Mouse (Mus musculus) neural tube, embryonic 15.5 days (tissue): Measurements from ENCODE around the gene Iqschfp. TPM values are rescaled to one million over a fixed set of nuclear protein-coding genes. Genes with fewer than 3 reads are reported as not detected.

Experiments used
- ATAC-seq: fragments of 200-750 bp; cut with Nextera tagmentation; 2 replicates; pipeline ENCODE4 v1.8.0; 2017; ENCODE audit warnings: mild to moderate bottlenecking, moderate TSS enrichment, moderate library complexity; ENCODE audit not compliant: low FRiP score
- H3K27ac ChIP-seq: fragments of 300-500 bp; sonication (generic); replicated peaks from 2 replicates; pipeline ENCODE4 v1.5.1; 2015; ENCODE audit warnings: mild to moderate bottlenecking, inconsistent platforms
- H3K27me3 ChIP-seq: fragments of 300-500 bp; sonication (generic); replicated peaks from 2 replicates; pipeline ENCODE4 v1.6.1; 2015; ENCODE audit warnings: inconsistent platforms
- H3K36me3 ChIP-seq: fragments of 300-500 bp; sonication (generic); 2 replicates; pipeline ENCODE4 v1.6.1; 2015; ENCODE audit warnings: inconsistent platforms
- H3K4me1 ChIP-seq: fragments of 300-500 bp; sonication (generic); 2 replicates; pipeline ENCODE4 v1.6.1; 2015; ENCODE audit warnings: inconsistent platforms
- H3K4me2 ChIP-seq: fragments of 300-500 bp; sonication (generic); 2 replicates; pipeline ENCODE4 v1.6.1; 2015; ENCODE audit warnings: inconsistent platforms, mild to moderate bottlenecking, moderate library complexity
- H3K4me3 ChIP-seq: fragments of 300-500 bp; sonication (generic); replicated peaks from 2 replicates; pipeline ENCODE4 v1.5.1; 2015; ENCODE audit warnings: mild to moderate bottlenecking, inconsistent platforms
- H3K9ac ChIP-seq: fragments of 300-500 bp; sonication (generic); replicated peaks from 2 replicates; pipeline ENCODE4 v1.6.1; 2015; ENCODE audit warnings: mild to moderate bottlenecking, inconsistent platforms
- H3K9me3 ChIP-seq: fragments of 300-500 bp; sonication (generic); replicated peaks from 2 replicates; pipeline ENCODE4 v1.6.1; 2016; ENCODE audit warnings: inconsistent platforms
- WGBS: fragments of 180-500 bp; shearing (Covaris S2); methylation state at CpG from one replicate; pipeline ENCODE4 v1.1.7; 2015; ENCODE audit warnings: mixed read lengths; 5-methylcytosine and 5-hydroxymethylcytosine counted together
- polyA plus RNA-seq: library from polyadenylated mRNA; unstranded; fragments of >200 nt; fragmentation: Nextera tagmentation; extraction: Ambion mirVana; gene quantifications from 2 replicates; pipeline ENCODE4 v1.2.1, GENCODE M21; 2015

The Iqschfp gene
- polyA plus RNA-seq, 1 experiment from 2014 or later, result 7.2 TPM

DNA sequence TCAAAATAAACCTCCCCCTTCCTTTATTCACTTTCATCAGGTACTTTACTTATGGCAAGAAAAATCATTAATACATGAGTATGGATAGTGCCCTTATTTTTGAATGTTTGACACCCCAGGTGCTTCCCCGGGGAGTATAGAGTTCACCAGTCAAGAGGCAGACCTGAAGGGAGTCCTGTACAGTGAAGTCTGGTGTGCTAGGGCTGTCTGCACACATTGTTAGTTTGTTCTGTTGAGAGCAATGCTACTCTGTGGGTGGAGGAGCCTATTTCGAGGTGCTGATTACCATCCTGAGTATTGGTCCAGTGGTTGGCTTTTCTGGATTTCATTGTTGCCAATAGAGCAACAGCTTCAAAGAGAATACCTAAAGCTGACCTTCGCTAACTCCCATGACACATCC, 26.1 kb downstream of the Iqschfp start:
- Histone ChIP-seq H3K9ac (no peak overlapping the region), H3K27me3 (no peaks in the 10 kb centered on the region), H3K4me1 (no peaks in the 10 kb centered on the region), H3K4me2 (no peak overlapping the region), H3K27ac (no peak overlapping the region), H3K4me3 (no peak overlapping the region), H3K36me3 (no peaks in the 10 kb centered on the region), H3K9me3 (no peaks in the 10 kb centered on the region)
- WGBS, result 88% methylated on average over 3 of the region's 3 CpGs
- ATAC-seq, result no peak

DNA sequence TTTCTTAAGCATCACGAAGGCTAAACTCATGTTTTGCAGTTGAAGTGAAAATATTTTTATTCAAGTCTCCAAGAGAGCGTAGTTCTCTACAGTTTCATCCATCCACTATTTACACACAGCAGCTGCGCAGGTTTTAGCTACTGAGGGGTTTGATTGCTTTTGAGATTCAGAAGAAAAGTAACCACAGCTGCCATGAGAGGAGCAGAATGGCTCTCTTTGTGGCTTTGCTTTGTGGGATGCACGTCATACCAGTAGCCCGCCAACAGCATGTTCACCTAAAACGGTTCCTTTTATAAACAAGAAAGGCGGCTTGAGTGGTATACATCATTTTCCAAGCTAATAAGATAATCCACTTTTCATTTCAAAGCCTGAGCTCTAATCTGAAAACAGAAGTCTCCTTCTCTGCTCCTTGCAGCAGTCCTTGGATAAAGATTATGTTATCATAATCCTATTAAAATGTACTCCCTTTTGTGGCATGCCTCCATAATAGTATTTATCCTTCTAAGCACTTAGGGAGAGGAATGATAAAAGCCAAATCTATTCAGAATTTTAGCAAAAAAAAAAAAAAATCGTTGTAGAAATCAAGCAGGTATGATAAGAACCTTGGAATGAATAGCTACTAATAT, 26.7 kb downstream of the Iqschfp start:
- H3K4me3 ChIP-seq, result no peak overlapping the region
- no peaks in the 10 kb centered on the region for H3K4me1 ChIP-seq
- no peak overlapping the region for H3K27ac ChIP-seq
- H3K4me2 ChIP-seq, result no peak overlapping the region
- H3K9ac ChIP-seq, result no peak overlapping the region
- ATAC-seq, result no peak
- whole genome bisulfite sequencing, result 79% methylated on average over 8 of the region's 8 CpGs
- no peaks in the 10 kb centered on the region for H3K36me3 ChIP-seq
- H3K27me3 ChIP-seq, result no peaks in the 10 kb centered on the region
- H3K9me3 ChIP-seq, result no peaks in the 10 kb centered on the region

DNA sequence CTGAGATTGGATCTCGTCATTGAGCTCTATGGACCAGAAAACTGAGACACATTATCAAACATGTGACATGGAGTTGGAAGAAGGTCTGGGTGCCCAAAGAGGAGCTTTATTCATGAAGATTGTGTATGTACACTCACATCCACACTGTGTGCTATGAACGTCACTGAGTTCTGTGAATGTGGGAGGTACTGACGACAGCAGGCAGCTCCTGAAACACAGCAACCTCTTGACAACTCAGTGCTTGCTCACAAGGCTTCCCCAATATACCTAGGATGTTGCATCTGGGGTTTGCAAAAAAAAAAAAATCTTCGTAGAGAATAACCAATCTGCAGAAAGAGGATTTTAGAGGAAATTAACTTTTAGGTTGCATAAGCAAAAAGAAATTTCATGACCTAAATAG, 31.1 kb downstream of the Iqschfp start:
- no peak overlapping the region for H3K27ac ChIP-seq
- H3K9ac ChIP-seq, result no peak overlapping the region
- H3K9me3 ChIP-seq, result no peaks in the 10 kb centered on the region
- no peaks in the 10 kb centered on the region for H3K4me1 ChIP-seq
- WGBS, result 84% methylated on average over 4 of the region's 4 CpGs
- no peak for ATAC-seq
- H3K4me3 ChIP-seq, result no peak overlapping the region
- no peaks in the 10 kb centered on the region for H3K27me3 ChIP-seq
- no peaks in the 10 kb centered on the region for H3K36me3 ChIP-seq
- H3K4me2 ChIP-seq, result no peak overlapping the region

DNA sequence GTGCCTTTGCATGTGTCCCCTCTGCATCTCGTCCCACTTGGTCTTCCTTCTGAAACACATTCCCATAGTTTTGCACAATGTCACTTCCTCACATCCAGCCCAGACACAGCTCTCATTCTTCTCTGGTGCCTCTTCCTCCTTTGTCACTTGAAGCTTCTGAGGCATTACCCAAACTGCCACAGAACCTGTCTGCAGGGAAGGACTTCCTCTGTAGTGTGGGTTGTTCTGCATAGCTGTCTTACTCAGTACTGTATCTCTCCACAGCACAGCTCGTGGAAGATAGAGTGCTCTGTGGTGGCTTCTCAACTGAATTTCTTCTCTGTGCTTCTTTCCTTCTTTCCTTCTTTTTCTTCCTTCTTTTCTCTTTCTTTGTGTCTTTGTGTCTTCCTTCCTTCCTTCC, 33.4 kb downstream of the Iqschfp start:
- H3K4me2 ChIP-seq, result no peak overlapping the region
- H3K4me1 ChIP-seq, result no peaks in the 10 kb centered on the region
- 71% methylated on average over 2 of the region's 2 CpGs for WGBS
- H3K27ac ChIP-seq, result no peak overlapping the region
- no peaks in the 10 kb centered on the region for H3K9me3 ChIP-seq
- no peaks in the 10 kb centered on the region for H3K27me3 ChIP-seq
- no peak overlapping the region for H3K4me3 ChIP-seq
- no peaks in the 10 kb centered on the region for H3K36me3 ChIP-seq
- H3K9ac ChIP-seq, result no peak overlapping the region
- no peak for ATAC-seq

DNA sequence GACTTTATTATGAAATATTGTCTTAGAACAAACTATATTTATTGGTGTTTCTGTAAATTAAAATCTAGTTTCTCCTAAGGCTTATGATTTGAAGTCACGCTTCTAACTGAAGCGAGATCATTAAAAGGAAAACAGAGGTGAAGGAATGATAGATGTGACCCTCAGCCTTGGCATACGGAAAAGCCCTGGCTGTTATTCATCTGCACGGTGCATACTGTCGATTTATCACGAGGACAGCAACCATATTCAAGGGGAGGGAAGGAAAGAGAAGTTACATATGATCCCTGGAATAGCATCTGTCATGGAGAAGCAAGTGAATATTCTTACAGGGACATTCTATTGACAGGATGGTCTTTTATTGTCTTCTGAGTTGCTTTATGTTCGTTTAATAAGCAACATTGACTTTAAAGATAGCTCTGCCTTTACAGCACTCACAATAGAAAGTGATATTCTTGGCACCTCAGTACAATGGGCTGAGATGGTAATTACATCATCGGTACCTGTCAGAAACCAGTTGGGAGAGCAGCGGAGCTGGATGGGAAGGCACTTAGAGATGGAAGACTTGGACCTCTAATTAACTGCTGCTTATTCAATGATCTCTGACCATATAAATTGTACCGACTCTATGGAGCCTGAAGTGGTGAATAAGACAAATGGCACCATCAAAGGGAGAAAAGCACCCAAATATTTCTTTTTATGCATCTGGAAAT, 38.5 kb downstream of the Iqschfp start:
- ATAC-seq, result no peak
- no peak overlapping the region for H3K4me2 ChIP-seq
- no peak overlapping the region for H3K9ac ChIP-seq
- WGBS, result 66% methylated on average over 10 of the region's 10 CpGs
- no peaks in the 10 kb centered on the region for H3K9me3 ChIP-seq
- no peaks in the 10 kb centered on the region for H3K4me1 ChIP-seq
- no peaks in the 10 kb centered on the region for H3K27me3 ChIP-seq
- H3K4me3 ChIP-seq, result no peak overlapping the region
- H3K36me3 ChIP-seq, result no peaks in the 10 kb centered on the region
- no peak overlapping the region for H3K27ac ChIP-seq

DNA sequence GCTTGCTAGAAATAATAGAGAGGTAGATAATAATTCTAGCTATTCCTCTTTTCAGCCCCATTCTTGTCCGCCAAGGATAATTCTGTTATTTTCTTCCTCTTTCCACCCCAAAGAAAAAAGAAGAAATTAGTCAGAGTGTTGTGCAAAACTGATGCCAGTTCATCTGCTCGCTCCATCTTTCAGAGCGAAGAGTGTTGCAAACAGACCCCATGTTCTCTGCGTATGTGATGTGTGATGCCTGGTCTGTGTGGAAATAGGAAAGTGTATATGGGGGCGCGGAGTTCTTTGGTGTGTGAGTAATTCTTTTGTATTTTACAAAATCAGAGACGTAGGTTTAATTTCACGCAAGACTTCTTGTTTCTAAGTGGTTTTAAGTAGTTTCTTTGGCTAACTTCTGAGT, 39.1 kb downstream of the Iqschfp start:
- H3K4me3 ChIP-seq, result no peak overlapping the region
- 80% methylated on average over 8 of the region's 8 CpGs for WGBS

DNA sequence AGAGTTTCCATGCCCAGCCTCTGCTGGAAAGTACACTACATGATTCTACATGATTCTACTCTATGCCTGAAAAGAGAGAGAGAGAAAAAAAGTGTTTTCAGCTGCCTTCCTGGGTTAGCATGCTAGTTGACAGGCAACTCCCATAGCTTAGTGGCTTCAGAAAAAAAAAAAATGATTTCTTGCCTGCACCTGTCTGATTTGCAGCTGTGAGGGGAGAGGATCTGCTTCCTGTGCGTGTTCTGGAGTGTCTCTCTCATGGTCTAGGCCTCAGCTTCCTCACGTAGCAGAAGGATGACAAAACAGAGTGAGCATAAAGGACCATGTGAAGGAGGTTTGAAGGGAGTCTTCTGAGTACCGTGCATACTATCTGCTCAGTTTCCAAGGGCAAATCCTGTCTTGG, 39.9 kb downstream of the Iqschfp start:
- WGBS, result 79% methylated on average over 3 of the region's 3 CpGs
- Histone ChIP-seq H3K9me3 (no peaks in the 10 kb centered on the region), H3K27ac (no peak overlapping the region), H3K4me1 (no peaks in the 10 kb centered on the region), H3K27me3 (no peaks in the 10 kb centered on the region), H3K4me2 (no peak overlapping the region), H3K36me3 (no peaks in the 10 kb centered on the region), H3K9ac (no peak overlapping the region), H3K4me3 (no peak overlapping the region)
- no peak for ATAC-seq

More for the DNA sequence above, 39.1 kb downstream of the Iqschfp start:
- no peak for ATAC-seq
- H3K9me3 ChIP-seq, result no peaks in the 10 kb centered on the region
- no peak overlapping the region for H3K27ac ChIP-seq
- no peak overlapping the region for H3K4me2 ChIP-seq
- H3K9ac ChIP-seq, result no peak overlapping the region
- no peaks in the 10 kb centered on the region for H3K4me1 ChIP-seq
- H3K27me3 ChIP-seq, result no peaks in the 10 kb centered on the region
- H3K36me3 ChIP-seq, result no peaks in the 10 kb centered on the region

DNA sequence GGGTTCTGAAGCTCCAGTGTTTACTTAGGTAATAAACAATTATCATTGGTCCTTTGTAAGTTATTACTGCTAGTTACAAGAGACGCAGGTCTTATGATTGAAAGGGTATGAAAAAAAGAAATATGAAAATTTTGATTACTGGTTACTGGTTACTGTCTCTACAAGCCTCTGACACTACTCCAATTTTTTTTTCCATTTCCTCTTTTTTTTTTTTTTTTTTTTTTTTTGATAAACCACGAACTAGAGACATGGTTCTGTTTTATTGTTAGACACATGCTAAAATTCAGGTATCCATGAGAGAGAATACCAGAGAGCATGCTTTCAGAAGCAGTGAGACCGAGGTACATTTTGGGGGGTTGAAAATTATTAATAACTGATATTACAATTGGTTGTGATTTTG, 43.8 kb downstream of the Iqschfp start:
- Histone ChIP-seq H3K27me3 (no peaks in the 10 kb centered on the region), H3K27ac (no peak overlapping the region), H3K4me3 (no peak overlapping the region), H3K4me2 (no peak overlapping the region), H3K36me3 (no peaks in the 10 kb centered on the region), H3K9ac (no peak overlapping the region), H3K4me1 (no peaks in the 10 kb centered on the region), H3K9me3 (no peaks in the 10 kb centered on the region)
- no peak for ATAC-seq
- WGBS, result 82% methylated on average over 3 of the region's 3 CpGs

DNA sequence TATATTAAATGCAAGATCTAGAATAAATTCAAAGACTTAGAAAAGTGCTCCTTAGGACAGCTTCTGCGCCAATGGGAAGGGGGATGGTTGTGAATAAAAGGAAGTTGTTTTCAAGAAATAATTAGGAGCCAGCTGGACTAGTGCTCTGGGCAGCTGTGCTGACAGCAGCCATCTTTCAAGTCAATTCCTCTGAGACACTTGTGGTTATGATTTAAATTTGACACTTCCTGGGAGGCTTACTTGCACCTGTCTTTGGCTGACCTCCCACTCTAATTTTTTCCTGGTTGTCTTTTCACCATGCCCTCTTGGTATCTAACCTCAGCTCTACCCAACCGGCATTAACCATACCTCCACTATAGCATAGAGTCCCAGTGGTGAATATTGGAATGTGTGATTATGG, 55.0 kb downstream of the Iqschfp start:
- no peaks in the 10 kb centered on the region for H3K4me1 ChIP-seq
- H3K9ac ChIP-seq, result no peak overlapping the region
- no peak overlapping the region for H3K27ac ChIP-seq
- ATAC-seq, result no peak
- no peak overlapping the region for H3K4me2 ChIP-seq
- H3K4me3 ChIP-seq, result no peak overlapping the region
- H3K27me3 ChIP-seq, result no peaks in the 10 kb centered on the region
- no peaks in the 10 kb centered on the region for H3K36me3 ChIP-seq
- 86% methylated on average over 2 of the region's 2 CpGs for WGBS
- H3K9me3 ChIP-seq, result no peaks in the 10 kb centered on the region

DNA sequence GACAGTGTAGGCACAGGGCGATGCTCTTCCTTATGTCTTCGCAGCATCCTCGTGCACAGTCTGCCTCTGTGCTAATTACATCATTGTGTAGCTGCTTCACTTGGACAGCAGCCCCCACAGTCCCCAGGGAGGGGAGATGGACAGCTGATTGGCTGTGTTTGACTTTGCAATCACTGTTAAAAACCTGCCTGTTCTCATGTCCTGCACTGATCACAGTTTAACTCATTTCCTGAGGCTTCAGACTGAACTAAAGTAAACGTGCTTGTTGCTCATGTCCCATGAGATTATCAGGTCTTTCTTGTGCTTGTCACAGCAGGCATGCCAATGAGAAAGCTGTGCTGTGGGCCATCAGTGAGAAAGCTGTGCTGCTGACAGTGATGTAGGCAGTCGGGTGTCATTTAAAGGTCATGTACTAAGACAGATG, 60.5 kb downstream of the Iqschfp start:
- H3K27ac ChIP-seq, result no peak overlapping the region
- no peak for ATAC-seq
- no peaks in the 10 kb centered on the region for H3K36me3 ChIP-seq
- 33% methylated on average over 5 of the region's 5 CpGs for WGBS
- no peaks in the 10 kb centered on the region for H3K27me3 ChIP-seq
- H3K9me3 ChIP-seq, result no peaks in the 10 kb centered on the region
- H3K4me2 ChIP-seq, result no peak overlapping the region
- no peak overlapping the region for H3K9ac ChIP-seq
- no peak overlapping the region for H3K4me3 ChIP-seq
- H3K4me1 ChIP-seq, result peaks cover 11% of the 10 kb centered on the region; the same call in 1 of the 2 replicates

DNA sequence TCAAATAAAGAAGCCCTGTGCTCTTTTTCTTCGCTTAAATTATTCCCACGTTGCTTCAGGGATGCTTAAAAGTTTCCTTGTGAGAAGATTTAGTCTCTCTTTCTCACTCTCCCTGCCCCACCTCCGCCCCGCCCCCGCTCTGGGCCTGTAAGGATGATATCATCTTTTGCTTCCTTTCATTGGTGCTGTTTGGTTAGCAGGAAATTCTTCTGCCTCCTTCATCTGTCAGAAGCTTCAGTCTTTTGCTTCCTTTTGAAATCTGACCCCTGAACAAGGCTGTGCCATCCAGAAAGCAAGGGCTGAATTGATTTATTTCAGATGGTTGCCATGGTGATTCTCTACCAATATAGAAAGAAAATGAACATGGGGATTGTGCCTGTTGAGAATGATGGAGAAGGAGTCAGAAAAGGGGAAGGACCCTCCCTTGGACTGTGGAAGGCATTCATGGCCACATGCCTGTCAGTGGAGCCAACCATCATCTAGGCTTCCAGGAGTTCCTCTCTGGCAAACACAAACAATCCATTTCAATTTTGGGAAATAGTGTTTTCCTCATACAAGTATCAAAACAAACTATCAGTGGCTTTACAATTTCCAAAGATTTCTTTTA, 62.5 kb downstream of the Iqschfp start:
- H3K27me3 ChIP-seq, result no peaks in the 10 kb centered on the region
- no peaks in the 10 kb centered on the region for H3K9me3 ChIP-seq
- no peak overlapping the region for H3K4me2 ChIP-seq
- peaks cover 17% of the 10 kb centered on the region for H3K4me1 ChIP-seq
- H3K27ac ChIP-seq, result no peak overlapping the region
- H3K36me3 ChIP-seq, result no peaks in the 10 kb centered on the region
- WGBS, result 37% methylated on average over 5 of the region's 5 CpGs
- no peak overlapping the region for H3K4me3 ChIP-seq
- H3K9ac ChIP-seq, result no peak overlapping the region
- ATAC-seq, result no peak

DNA sequence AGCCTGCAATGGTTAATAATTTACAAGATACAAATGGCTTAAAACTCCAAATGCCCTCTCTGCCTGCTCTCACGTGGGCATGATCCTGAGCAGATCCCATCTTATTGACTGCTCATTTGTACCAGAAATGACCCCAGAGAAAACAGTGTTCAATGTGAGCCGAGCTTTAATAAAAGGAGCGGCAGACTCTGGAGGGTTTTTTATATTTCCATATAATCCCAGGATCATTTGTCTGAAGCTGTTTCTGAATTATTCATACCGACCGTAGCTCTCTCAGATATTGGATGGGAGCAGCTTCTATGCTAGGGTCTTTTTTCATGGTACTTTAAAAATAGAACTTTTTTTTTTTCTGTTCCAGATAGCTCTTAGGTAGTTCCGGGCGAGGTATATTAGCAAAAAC, 67.6 kb downstream of the Iqschfp start:
- Histone ChIP-seq H3K4me2 (no peak overlapping the region), H3K4me3 (no peak overlapping the region), H3K27ac (0 out of 2 replicates have a peak overlapping the region, but pooled peaks have one; percentile 28), H3K9ac (no peak overlapping the region), H3K27me3 (no peaks in the 10 kb centered on the region), H3K9me3 (no peaks in the 10 kb centered on the region), H3K4me1 (peaks cover 16% of the 10 kb centered on the region), H3K36me3 (no peaks in the 10 kb centered on the region)
- peak; percentile 51; the same call in 1 of the 2 replicates for ATAC-seq
- 44% methylated on average over 7 of the region's 7 CpGs for WGBS
